Comparison of ENCODE assay signal across 24 mouse cellular contexts in the genomic region with DNA sequence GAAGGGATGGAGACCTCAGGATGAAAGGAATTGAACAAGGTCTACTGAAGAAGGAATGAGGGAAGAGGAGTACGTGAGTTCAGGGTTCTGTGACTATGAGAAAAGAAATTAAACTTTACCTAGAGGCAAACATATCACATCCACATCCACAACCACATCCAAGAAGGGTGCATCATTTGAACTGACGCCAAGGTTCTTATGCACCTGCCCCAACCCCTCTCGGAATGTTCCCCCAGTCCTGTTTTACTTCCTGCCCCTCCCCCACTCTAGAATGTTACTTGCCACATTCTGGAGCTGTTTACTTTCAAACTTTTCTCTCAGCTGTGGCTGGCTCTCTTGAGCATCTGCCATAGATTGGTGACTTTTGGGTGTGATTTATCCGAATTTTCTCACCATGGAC. TPM values are rescaled to one million over a fixed set of nuclear protein-coding genes. Genes with fewer than 3 reads are reported as not detected.
A peak's percentile ranks its signal among the peaks of the same experiment; 100 is the strongest.
DNase-seq lines count a peak whose midpoint lies in the region; TF ChIP-seq lines count a peak whose summit lies in the region.
"Had no signal": no experiment of that assay in that cellular context is flagged by ENCODE, and none has a peak within 500 bp of the region (broad histone marks: within the 10 kb centered on the region; RNA-seq: fewer than 3 reads in every experiment).

Gene Nutm2, plus strand, starts transcription at position 301 of the 400 bp plus-strand sequence.

- TF ChIP-seq CTCF in testis, adult 2 months (IDR thresholded peaks at IDR 0.05; ENCODE audit: control insufficient read depth, insufficient read depth, insufficient replicate concordance, low read depth, low read length) = no peak

- no peak for TF ChIP-seq POLR2A in testis, adult 2 months (IDR thresholded peaks at IDR 0.05; ENCODE audit: control insufficient read depth, low read depth, low read length)

- H3K4me1 ChIP-seq in testis, adult 2 months (ENCODE audit: control insufficient read depth, insufficient read depth, low read length) = peaks cover 30% of the 10 kb centered on the region

- no peaks in the 10 kb centered on the region for H3K27me3 ChIP-seq in testis, adult 2 months (ENCODE audit: control insufficient read depth, insufficient read depth, low read length)

- H3K36me3 ChIP-seq in testis, adult 2 months (ENCODE audit: control insufficient read depth, insufficient read depth, low read length) = no peaks in the 10 kb centered on the region
- H3K36me3 ChIP-seq: G1E had no signal

- H3K4me3 ChIP-seq in testis, adult 2 months (ENCODE audit: control insufficient read depth, low read depth, low read length) = peak within 1 kb of the TSS; percentile 73

- no peak for DNase-seq in testis, postnatal 10 days (ENCODE audit: low spot score)
- DNase-seq in R1 (ENCODE audit: low read depth, low spot score) = peak; percentile 48
- DNase-seq in testis, postnatal 14 days (ENCODE audit: low spot score) = peak; percentile 14
- DNase-seq in embryo, embryonic 10 days (ENCODE audit: low spot score) = no peak
- DNase-seq in Muller cell, postnatal 12 days (ENCODE audit: inconsistent ontology term) = no peak
- DNase-seq: adrenal gland, adult 2 months; adrenal gland, adult 8-10 months; adrenal gland, postnatal 10 days; adrenal gland, postnatal 14 days; adrenal gland, postnatal 25 days; adrenal gland, postnatal 36 days; B cell, adult 2 months; cerebellum, adult 11 months; cerebellum, adult 11-12 months; cerebellum, adult 18-20 months; cerebellum, adult 2 months; cerebellum, adult 8-10 months had no signal

- H3K27ac ChIP-seq in testis, adult 2 months (ENCODE audit: control insufficient read depth, insufficient read depth, low read depth, low read length) = no peak within 1 kb of the TSS

RNA-seq across cellular contexts. Expression of gene Nutm2, which starts in this region (rescaled TPM):
- 2.4 and 2.9 TPM in 2 replicates for polyA plus RNA-seq in testis, adult 2 months (2012; rRNA removed)
- polyA plus RNA-seq: activated CD4-positive, CD25-positive, alpha-beta regulatory T cell, adult 4 months; adrenal gland, adult 2 months; brain, embryonic 14.5 days; C2C12; CD4-positive, CD25-positive, alpha-beta regulatory T cell, adult 4 months; cerebellum, adult 2 months; G1E; Patski had no signal

Comparison
In these comparisons a context has a peak if more than half of its experiments do, and no peak if none do; other contexts are left out.
1. DNase-seq: peak in R1 (single experiment) and testis, postnatal 14 days (single experiment); none in testis, postnatal 10 days (single experiment), embryo, embryonic 10 days (single experiment) and Muller cell, postnatal 12 days (single experiment).